Mouse (Mus musculus) heart, postnatal 0 days (tissue): ENCODE measurements at regions not wholly inside any gene's neighbourhood (a gene's known extent, or its start where the extent isn't known, plus 50 kb on each side); places are given as distances from the start of the nearest gene placed in this dataset.

Experiments
- ATAC-seq: fragments of 200-750 bp; cut with Nextera tagmentation; 2 replicates; pipeline ENCODE4 v1.8.0; 2017; ENCODE audit warnings: low read depth, moderate number of reproducible peaks, moderate library complexity; ENCODE audit not compliant: insufficient read depth
- DNase-seq: peaks from one replicate; pipeline ENCODE4 v3.0.0-alpha.2; 2016; ENCODE audit warnings: low spot score
- H3K27ac ChIP-seq: fragments of 300-500 bp; sonication (generic); 2 replicates; pipeline ENCODE4 v1.5.1; 2014; ENCODE audit warnings: low read depth, mild to moderate bottlenecking
- H3K27me3 ChIP-seq: fragments of 300-500 bp; sonication (generic); 2 replicates; pipeline ENCODE4 v1.6.1; 2014; ENCODE audit warnings: low read length, mixed read lengths; ENCODE audit not compliant: control insufficient read depth, insufficient read depth
- H3K36me3 ChIP-seq: fragments of 300-500 bp; sonication (generic); replicated peaks from 2 replicates; pipeline ENCODE4 v1.6.1; 2014; ENCODE audit warnings: low read length, mixed read lengths; ENCODE audit not compliant: control insufficient read depth, insufficient read depth
- H3K4me1 ChIP-seq: fragments of 300-500 bp; sonication (generic); 2 replicates; pipeline ENCODE4 v1.6.1; 2014; ENCODE audit warnings: antibody characterized with exemption; ENCODE audit not compliant: control insufficient read depth, insufficient read depth
- H3K4me2 ChIP-seq: fragments of 300-500 bp; sonication (generic); 2 replicates; pipeline ENCODE4 v1.6.1; 2014; ENCODE audit warnings: low read depth, mild to moderate bottlenecking, low read length, moderate library complexity
- H3K4me3 ChIP-seq: fragments of 300-500 bp; sonication (generic); 2 replicates; pipeline ENCODE4 v1.5.1; 2014; ENCODE audit warnings: low read depth, low read length
- H3K9ac ChIP-seq: fragments of 300-500 bp; sonication (generic); replicated peaks from 2 replicates; pipeline ENCODE4 v1.6.1; 2014; ENCODE audit warnings: low read depth, low read length, mixed read lengths
- H3K9me3 ChIP-seq: fragments of 300-500 bp; sonication (generic); replicated peaks from 2 replicates; pipeline ENCODE4 v1.6.1; 2016; ENCODE audit warnings: low read length; ENCODE audit not compliant: control insufficient read depth
- CTCF ChIP-seq: IDR thresholded peaks from 2 replicates; pipeline ENCODE4 v1.5.1; 2016; ENCODE audit warnings: antibody characterized with exemption, control low read depth, low read depth
- EP300 ChIP-seq: IDR thresholded peaks from 2 replicates; pipeline ENCODE4 v1.6.1; 2016; ENCODE audit warnings: antibody characterized with exemption, low read depth
- WGBS: fragments of 180-500 bp; shearing (Covaris S2); extraction: QIAGEN DNeasy Blood & Tissue Kit; methylation state at CpG from one replicate; pipeline ENCODE4 v1.1.7; 2014; 5-methylcytosine and 5-hydroxymethylcytosine counted together

DNA sequence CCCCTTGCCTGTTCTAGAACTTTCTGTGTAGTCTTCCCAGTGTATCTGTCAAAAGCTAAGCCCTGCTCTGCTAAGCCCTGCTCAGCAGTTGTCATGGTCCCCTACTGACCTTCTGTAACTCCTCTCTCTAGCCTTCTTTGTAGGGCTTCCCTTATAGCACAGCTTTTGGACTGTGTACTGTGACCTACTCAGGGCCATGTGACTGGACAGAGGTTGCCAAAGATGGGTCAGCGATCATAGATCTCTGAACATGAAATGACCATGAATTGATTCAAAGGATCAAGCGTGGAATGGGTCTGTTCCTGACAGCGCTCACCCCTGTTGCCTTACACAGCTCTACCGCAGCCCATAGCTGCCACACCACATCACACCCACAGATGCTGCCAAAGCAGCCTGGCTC, 294.3 kb downstream of the Sox9 start:
- H3K4me2 ChIP-seq: no peak overlapping the region
- no peak overlapping the region for H3K4me3 ChIP-seq
- no peak overlapping the region for H3K9ac ChIP-seq
- ATAC-seq: no peak
- TF ChIP-seq EP300 (no peak), CTCF (no peak)
- H3K36me3 ChIP-seq: no peaks in the 10 kb centered on the region
- no peaks in the 10 kb centered on the region for H3K4me1 ChIP-seq
- no peak for DNase-seq
- no peaks in the 10 kb centered on the region for H3K27me3 ChIP-seq
- no peaks in the 10 kb centered on the region for H3K9me3 ChIP-seq
- no peak overlapping the region for H3K27ac ChIP-seq
- 93% methylated on average over 4 of the region's 4 CpGs for WGBS

DNA sequence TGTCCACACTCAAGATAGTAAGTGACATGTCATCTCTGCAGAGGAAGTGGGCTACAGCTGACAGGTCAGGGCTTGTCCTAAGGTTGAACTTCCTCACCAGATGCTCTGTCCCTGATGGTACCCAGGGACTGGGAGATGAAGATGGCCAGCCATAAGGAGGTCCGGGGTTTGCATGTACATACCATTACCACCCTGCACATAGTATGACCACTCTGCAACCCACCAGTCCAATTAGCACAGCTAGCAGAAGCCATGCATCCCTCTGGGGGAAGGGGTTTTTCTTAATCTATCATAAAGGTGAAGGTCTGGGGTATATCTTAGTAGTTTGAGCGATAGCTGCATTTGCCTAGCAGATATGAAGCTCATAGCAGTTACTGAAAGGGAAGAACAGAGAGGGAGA, 298.3 kb downstream of the Sox9 start:
- Histone ChIP-seq H3K9ac (no peak overlapping the region), H3K36me3 (no peaks in the 10 kb centered on the region), H3K27me3 (no peaks in the 10 kb centered on the region), H3K27ac (no peak overlapping the region), H3K4me3 (no peak overlapping the region), H3K9me3 (no peaks in the 10 kb centered on the region), H3K4me1 (no peaks in the 10 kb centered on the region), H3K4me2 (no peak overlapping the region)
- WGBS: 75% methylated on average over 2 of the region's 2 CpGs
- DNase-seq (no peak), ATAC-seq (no peak)
- TF ChIP-seq CTCF: no peak
- TF ChIP-seq EP300: no peak

DNA sequence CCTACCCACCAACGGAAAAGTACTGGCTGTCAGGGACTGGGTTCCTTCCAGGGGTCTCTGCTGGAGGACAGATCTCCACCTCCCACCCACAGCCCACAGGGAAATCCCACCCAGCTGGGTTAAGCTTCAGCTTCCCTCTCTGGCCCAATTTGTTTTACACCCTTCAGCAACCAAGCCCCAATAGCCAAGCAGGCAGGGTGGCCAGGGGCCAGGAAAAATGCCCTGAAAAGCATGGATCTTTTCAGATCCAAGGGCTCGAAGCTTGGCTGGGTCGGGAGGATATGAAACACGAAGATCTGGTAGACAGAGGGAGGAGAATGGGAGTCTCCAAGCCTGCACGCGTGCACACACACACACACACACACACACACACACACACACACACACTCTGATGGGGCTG, 302.4 kb downstream of the Sox9 start:
- Histone ChIP-seq H3K4me1 (0 out of 2 replicates have a peak, but pooled peaks cover 7% of the 10 kb centered on the region), H3K9ac (no peak overlapping the region), H3K36me3 (no peaks in the 10 kb centered on the region), H3K4me3 (no peak overlapping the region), H3K27me3 (no peaks in the 10 kb centered on the region), H3K4me2 (no peak overlapping the region), H3K9me3 (no peaks in the 10 kb centered on the region), H3K27ac (no peak overlapping the region)
- TF ChIP-seq CTCF (no peak), EP300 (no peak)
- DNase-seq: no peak
- no peak for ATAC-seq
- 78% methylated on average over 6 of the region's 6 CpGs for WGBS

DNA sequence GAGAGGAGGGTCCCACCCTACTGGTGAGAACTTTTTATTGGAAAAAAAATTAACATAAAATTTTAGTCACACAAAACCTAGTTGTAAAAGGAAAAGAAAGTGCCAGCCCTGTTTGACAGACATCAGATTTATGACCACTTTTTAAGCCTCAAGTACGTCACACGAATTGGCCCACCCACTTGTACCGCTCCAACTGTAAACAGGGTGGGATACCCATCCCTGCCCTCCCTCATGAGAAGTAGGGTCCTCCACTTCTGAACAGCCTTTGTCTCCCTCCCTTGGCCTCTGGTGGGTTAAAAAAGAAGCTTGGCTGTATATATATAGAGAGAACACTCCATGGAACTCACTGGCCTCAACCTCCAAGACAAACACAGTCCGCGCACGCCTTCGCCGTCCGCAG, 303.5 kb downstream of the Sox9 start:
- WGBS: 85% methylated on average over 9 of the region's 9 CpGs
- ATAC-seq: no peak

DNA sequence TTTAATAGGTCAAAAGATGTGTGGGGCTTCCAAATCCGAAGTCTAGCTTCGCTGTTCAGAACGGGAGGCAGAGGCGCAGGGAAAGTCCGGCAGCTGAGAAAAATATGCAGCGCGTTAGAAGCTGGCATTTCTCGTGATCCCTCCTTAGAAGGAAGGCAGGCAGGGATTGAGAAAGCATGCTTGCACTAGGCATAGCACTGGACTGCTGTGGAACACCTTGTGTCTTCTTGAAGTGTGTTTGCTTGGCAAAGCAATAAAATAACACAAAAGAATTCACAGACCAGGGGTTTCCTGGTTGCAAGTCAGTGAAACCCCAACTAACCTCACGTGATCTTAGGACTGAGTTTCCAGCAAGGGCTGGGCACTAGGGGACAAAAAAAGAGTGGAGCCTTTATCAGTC, 305.1 kb downstream of the Sox9 start:
- Histone ChIP-seq H3K27me3 (no peaks in the 10 kb centered on the region), H3K4me3 (peak overlapping the region; percentile 32), H3K36me3 (no peaks in the 10 kb centered on the region), H3K4me1 (0 out of 2 replicates have a peak, but pooled peaks cover 7% of the 10 kb centered on the region), H3K4me2 (peak overlapping the region; percentile 61), H3K9me3 (no peaks in the 10 kb centered on the region), H3K9ac (0 out of 2 replicates have a peak overlapping the region, but pooled peaks have one; percentile 9), H3K27ac (0 out of 2 replicates have a peak overlapping the region, but pooled peaks have one; percentile 43)
- WGBS: 31% methylated on average over 9 of the region's 9 CpGs
- 0 out of 2 replicates have a peak, but pooled peaks have one; percentile 44 for ATAC-seq
- TF ChIP-seq CTCF (no peak), EP300 (no peak)
- peak; percentile 21 for DNase-seq

More for the DNA sequence above, 303.5 kb downstream of the Sox9 start:
- Histone ChIP-seq H3K4me3 (no peak overlapping the region), H3K9me3 (no peaks in the 10 kb centered on the region), H3K36me3 (no peaks in the 10 kb centered on the region), H3K4me1 (0 out of 2 replicates have a peak, but pooled peaks cover 7% of the 10 kb centered on the region), H3K9ac (no peak overlapping the region), H3K27me3 (no peaks in the 10 kb centered on the region), H3K4me2 (no peak overlapping the region), H3K27ac (no peak overlapping the region)
- DNase-seq: no peak
- no peak for TF ChIP-seq CTCF
- TF ChIP-seq EP300: no peak
